Mouse (Mus musculus) thymus, adult 2 months (tissue): Measurements from ENCODE around the gene 9130008F23Rik.

Experiments
- CTCF ChIP-seq: fragments of 200-500 bp; IDR thresholded peaks from 2 replicates; pipeline ENCODE4 v1.5.1; 2012; ENCODE audit warnings: mild to moderate bottlenecking, control low read depth, low read length, moderate library complexity, borderline replicate concordance; ENCODE audit not compliant: control insufficient read depth, poor library complexity, insufficient read depth; ENCODE audit errors: extremely low read depth
- POLR2A ChIP-seq: fragments of 200-500 bp; IDR thresholded peaks from 2 replicates; pipeline ENCODE4 v1.6.1; 2012; ENCODE audit warnings: mild to moderate bottlenecking, low read length, control low read depth, moderate library complexity; ENCODE audit not compliant: control insufficient read depth, poor library complexity, insufficient read depth; ENCODE audit errors: extremely low read depth

DNA sequence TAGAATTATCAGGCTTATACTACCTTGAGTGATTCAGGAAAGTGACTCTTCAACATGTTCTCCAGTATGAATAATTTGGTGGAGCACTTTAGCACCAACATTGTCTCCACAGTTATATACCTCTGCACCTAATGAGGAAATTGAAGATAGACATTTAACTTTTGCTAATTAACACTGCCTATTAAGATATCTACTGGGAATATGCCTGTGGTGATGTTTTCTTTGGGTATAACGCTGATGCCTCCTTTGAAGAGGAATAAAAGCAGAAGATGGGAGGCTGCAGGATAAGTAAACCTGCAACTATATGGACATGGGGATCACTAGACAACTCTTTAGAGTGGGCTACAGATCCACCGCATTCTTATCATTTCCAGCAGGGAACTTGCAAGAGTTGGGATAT, 33.9 kb upstream of the 9130008F23Rik start, which contains the start of gene Glyatl3:
- TF ChIP-seq CTCF: no peak
- TF ChIP-seq POLR2A: no peak
